ENCODE assay signal across 8 mouse cellular contexts in genomic region chr13:45962776-45963175, GRCm38 (mm10). TPM values are rescaled to one million over a fixed set of nuclear protein-coding genes. Genes with fewer than 3 reads are reported as not detected.
A peak's percentile ranks its signal among the peaks of the same experiment; 100 is the strongest.
DNase-seq lines count a peak whose midpoint lies in the region; ATAC-seq and TF ChIP-seq lines count a peak whose summit lies in the region.

No protein-coding gene starts in this region.

- H3K4me3 ChIP-seq in kidney, embryonic 14.5 days (ENCODE audit: low read length): peak overlapping the region; percentile 87
- H3K4me3 ChIP-seq in brown adipose tissue, adult 24 weeks (ENCODE audit: insufficient read depth, low read depth, low read length): peak overlapping the region; percentile 98
- peak overlapping the region; percentile 85 for H3K4me3 ChIP-seq in hindbrain, embryonic 15.5 days
- peak overlapping the region; percentile 88 for H3K4me3 ChIP-seq in myocyte

- H3K27ac ChIP-seq in kidney, embryonic 14.5 days (ENCODE audit: low read depth, low read length): no peak overlapping the region
- peak overlapping the region; percentile 22; the same call in 1 of the 2 replicates for H3K27ac ChIP-seq in brown adipose tissue, adult 24 weeks (replicated peaks; ENCODE audit: low read depth, low read length)
- H3K27ac ChIP-seq in hindbrain, embryonic 15.5 days (replicated peaks): peak overlapping the region; percentile 95

- H3K9me3 ChIP-seq in kidney, embryonic 14.5 days (ENCODE audit: control insufficient read depth, low read length): no peaks in the 10 kb centered on the region
- no peaks in the 10 kb centered on the region for H3K9me3 ChIP-seq in hindbrain, embryonic 15.5 days

- H3K9ac ChIP-seq in kidney, embryonic 14.5 days (ENCODE audit: low read depth, low read length): peak overlapping the region; percentile 92; the same call in 1 of the 2 replicates
- peak overlapping the region; percentile 94 for H3K9ac ChIP-seq in hindbrain, embryonic 15.5 days

- 7% methylated on average over 5 of the region's 5 CpGs for WGBS in kidney, embryonic 14.5 days
- whole genome bisulfite sequencing in hindbrain, embryonic 15.5 days: 5% methylated on average over 5 of the region's 5 CpGs

- no peak for TF ChIP-seq POLR2A in myocyte (IDR thresholded peaks at IDR 0.05; ENCODE audit: insufficient read length, low read depth)

- H3K79me2 ChIP-seq in myocyte (ENCODE audit: control insufficient read depth, insufficient read depth): peaks cover 51% of the 10 kb centered on the region

- H3ac ChIP-seq in myocyte (ENCODE audit: control insufficient read depth, insufficient read length): peak overlapping the region; percentile 80

- no peaks in the 10 kb centered on the region for H3K27me3 ChIP-seq in kidney, embryonic 14.5 days (ENCODE audit: control insufficient read depth, insufficient read depth, low read length)
- no peaks in the 10 kb centered on the region for H3K27me3 ChIP-seq in hindbrain, embryonic 15.5 days
- H3K27me3 ChIP-seq in myocyte (ENCODE audit: control insufficient read depth, insufficient read depth, insufficient read length): no peaks in the 10 kb centered on the region

- H3K4me2 ChIP-seq in kidney, embryonic 14.5 days (replicated peaks; ENCODE audit: low read depth, low read length): peak overlapping the region; percentile 91
- peak overlapping the region; percentile 95 for H3K4me2 ChIP-seq in hindbrain, embryonic 15.5 days
- peak overlapping the region; percentile 74 for H3K4me2 ChIP-seq in myocyte (ENCODE audit: low read depth)

- no peak for ATAC-seq in kidney, embryonic 14.5 days (ENCODE audit: low FRiP score, low TSS enrichment)
- ATAC-seq in hindbrain, embryonic 15.5 days (ENCODE audit: low FRiP score, low read depth): no peak

- H3K4me1 ChIP-seq in kidney, embryonic 14.5 days (ENCODE audit: control insufficient read depth, insufficient read depth, low read length): peaks cover 23% of the 10 kb centered on the region; the same call in 1 of the 2 replicates
- peaks cover 7% of the 10 kb centered on the region; the same call in 1 of the 2 replicates for H3K4me1 ChIP-seq in brown adipose tissue, adult 24 weeks (ENCODE audit: control insufficient read depth, insufficient read depth, insufficient read length, low read length)
- H3K4me1 ChIP-seq in hindbrain, embryonic 15.5 days (replicated peaks): peaks cover 47% of the 10 kb centered on the region

- H3K36me3 ChIP-seq in kidney, embryonic 14.5 days (ENCODE audit: control insufficient read depth, insufficient read depth, low read length): no peaks in the 10 kb centered on the region
- no peaks in the 10 kb centered on the region for H3K36me3 ChIP-seq in hindbrain, embryonic 15.5 days
- H3K36me3 ChIP-seq in myocyte (ENCODE audit: control insufficient read depth, insufficient read depth): no peaks in the 10 kb centered on the region

- no peak for DNase-seq in kidney, postnatal 10 days
- no peak for DNase-seq in gastrocnemius, postnatal 10 days
- no peak for DNase-seq in right cerebral cortex, postnatal 4 days
- DNase-seq in spleen, postnatal 10 days (ENCODE audit: low spot score in 2 of 2): no peak

TF ChIP-seq in myocyte, 11 proteins besides CTCF, POLR2A, EP300 and RAD21:
- no peak for TF ChIP-seq TCF12 (IDR thresholded peaks at IDR 0.05; ENCODE audit: insufficient read depth, poor library complexity, severe bottlenecking)
- TF ChIP-seq USF1 (IDR thresholded peaks at IDR 0.05; ENCODE audit: low read depth): no peak
- no peak for TF ChIP-seq TCF3 (IDR thresholded peaks at IDR 0.05; ENCODE audit: insufficient read length, low read depth)
- no peak for TF ChIP-seq SRF (IDR thresholded peaks at IDR 0.05; ENCODE audit: control insufficient read depth, insufficient read length, low read depth)
- TF ChIP-seq POLR2AphosphoS2 (IDR thresholded peaks at IDR 0.05; ENCODE audit: insufficient read length, low read depth): no peak
- no peak for TF ChIP-seq MAX (IDR thresholded peaks at IDR 0.05; ENCODE audit: low read depth)
- TF ChIP-seq MYOD1 (IDR thresholded peaks at IDR 0.05; ENCODE audit: control insufficient read depth in 1 of 3, insufficient read length in 2 of 3, low read depth in 2 of 3): no peak
- TF ChIP-seq MYOG (IDR thresholded peaks at IDR 0.05; ENCODE audit: control insufficient read depth in 1 of 3, insufficient read depth in 1 of 3, insufficient read length in 2 of 3, low read depth in 2 of 3): no peak
- no peak for TF ChIP-seq E2F4 (IDR thresholded peaks at IDR 0.05; ENCODE audit: insufficient read depth)
- no peak for TF ChIP-seq REST (IDR thresholded peaks at IDR 0.05; ENCODE audit: insufficient read depth, insufficient read length)
- TF ChIP-seq CEBPB (IDR thresholded peaks at IDR 0.05; ENCODE audit: insufficient read depth, poor library complexity, severe bottlenecking): no peak

RNA-seq across cellular contexts. Expression of gene Atxn1, which starts 2.0 kb away (rescaled TPM):
- 3.9 and 4.0 TPM in 2 replicates for polyA plus RNA-seq in kidney, embryonic 14.5 days (2014; fragmentation: Nextera tagmentation; extraction: Ambion mirVana)
- polyA plus RNA-seq in brown adipose tissue, adult 24 weeks (2012; ENCODE audit: insufficient read depth, insufficient read length, missing spikeins): 7.0 and 7.2 TPM in 2 replicates
- 7.8 and 8.1 TPM in 2 replicates for polyA plus RNA-seq in hindbrain, embryonic 15.5 days (2015; fragmentation: Nextera tagmentation; extraction: Ambion mirVana)
- 2.5 TPM for polyA plus RNA-seq in myocyte (2012; fragmentation: generic; extraction: Trizol)
- 10 to 100 TPM; 27.7 to 33.5 TPM for total RNA-seq in gastrocnemius, postnatal 10 days (2021)
